Mouse (Mus musculus) embryo, embryonic 11 days (tissue): Measurements from ENCODE around the gene Fam208b.
"Not testable (repeated sequence)": the region's sequence is repeated elsewhere in the genome, so short reads cannot be mapped to it uniquely, and the experiment has no call there.

Experiments
- DNase-seq: peaks from one replicate; pipeline ENCODE4 v3.0.0-alpha.2; 2015

Gene Fam208b

DNA sequence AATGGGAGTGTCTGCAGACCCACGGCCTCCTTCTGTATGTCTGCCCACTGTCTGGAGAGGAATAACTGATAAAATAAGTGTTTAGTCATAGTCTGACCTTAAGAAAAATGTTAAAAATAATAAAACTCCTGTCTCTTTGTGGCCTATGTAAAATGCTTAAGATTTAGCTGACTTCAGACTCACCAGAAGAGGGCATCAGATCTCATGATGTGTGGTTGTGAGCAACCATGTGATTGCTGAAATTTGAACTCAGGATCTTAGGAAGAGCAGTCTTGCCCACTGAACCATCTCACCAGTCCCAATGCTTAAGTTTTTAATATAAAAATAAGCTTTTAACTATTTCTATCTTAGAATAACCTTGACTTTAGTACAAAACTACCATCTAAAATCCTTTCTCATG, 47.8 kb downstream of the Fam208b start:
- no peak for DNase-seq

DNA sequence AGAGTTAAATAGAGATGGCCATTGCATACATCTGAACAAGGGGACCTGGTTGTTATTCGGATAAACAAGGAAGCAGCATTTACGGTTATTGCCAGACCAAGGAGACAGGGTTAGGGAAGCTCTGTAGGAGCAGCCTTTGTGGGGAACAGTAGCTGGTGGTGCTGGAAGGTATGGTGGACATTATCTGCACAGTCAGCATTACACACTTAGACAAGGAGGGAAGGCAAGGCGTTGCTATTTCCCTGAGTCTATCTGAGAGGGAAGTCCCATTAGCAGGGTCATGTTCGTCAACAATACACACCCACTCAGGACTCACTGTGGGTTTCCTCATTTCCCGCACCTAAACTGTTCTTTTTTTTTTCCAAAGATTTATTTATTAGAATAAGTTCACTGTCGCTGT, 63.1 kb downstream of the Fam208b start:
- DNase-seq, result no peak

DNA sequence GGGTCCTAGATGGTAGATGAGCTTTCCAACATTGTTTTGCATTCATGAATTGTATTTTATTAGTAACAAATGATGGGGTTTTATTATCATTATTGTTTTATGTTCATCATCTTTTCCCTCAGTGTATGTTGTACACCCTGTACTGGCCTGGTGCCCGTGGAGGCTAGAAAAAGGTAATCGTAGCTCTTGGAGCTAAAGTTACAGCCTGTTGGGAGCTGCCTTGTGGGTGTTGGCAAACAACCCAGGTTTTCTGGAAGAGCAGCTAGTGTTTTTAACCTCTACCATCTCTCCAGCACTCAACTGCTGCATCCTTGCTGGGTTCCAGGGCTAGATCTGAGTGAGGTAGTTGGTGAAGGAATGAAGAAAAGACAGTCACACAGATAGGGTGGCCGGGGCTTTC, 63.5 kb downstream of the Fam208b start:
- no peak for DNase-seq

DNA sequence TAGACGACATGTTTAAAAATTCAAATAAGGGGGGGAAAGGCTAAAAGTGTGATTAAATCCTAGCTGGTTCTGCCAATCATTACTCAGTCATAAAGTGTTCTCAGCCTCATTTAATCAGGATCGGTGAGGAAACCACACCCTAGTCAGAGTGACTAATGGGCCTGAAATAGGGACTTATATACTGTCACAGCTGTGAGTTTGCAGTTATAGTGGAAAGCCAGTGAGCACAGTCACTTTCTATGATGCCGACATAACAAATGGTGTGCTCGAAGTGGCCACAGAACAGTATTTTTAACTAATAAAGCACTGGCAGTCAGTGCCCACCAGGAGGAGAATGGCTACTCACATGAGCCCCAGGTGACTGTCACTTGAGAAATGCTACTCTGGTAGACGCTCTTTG, 66.0 kb downstream of the Fam208b start:
- no peak for DNase-seq

DNA sequence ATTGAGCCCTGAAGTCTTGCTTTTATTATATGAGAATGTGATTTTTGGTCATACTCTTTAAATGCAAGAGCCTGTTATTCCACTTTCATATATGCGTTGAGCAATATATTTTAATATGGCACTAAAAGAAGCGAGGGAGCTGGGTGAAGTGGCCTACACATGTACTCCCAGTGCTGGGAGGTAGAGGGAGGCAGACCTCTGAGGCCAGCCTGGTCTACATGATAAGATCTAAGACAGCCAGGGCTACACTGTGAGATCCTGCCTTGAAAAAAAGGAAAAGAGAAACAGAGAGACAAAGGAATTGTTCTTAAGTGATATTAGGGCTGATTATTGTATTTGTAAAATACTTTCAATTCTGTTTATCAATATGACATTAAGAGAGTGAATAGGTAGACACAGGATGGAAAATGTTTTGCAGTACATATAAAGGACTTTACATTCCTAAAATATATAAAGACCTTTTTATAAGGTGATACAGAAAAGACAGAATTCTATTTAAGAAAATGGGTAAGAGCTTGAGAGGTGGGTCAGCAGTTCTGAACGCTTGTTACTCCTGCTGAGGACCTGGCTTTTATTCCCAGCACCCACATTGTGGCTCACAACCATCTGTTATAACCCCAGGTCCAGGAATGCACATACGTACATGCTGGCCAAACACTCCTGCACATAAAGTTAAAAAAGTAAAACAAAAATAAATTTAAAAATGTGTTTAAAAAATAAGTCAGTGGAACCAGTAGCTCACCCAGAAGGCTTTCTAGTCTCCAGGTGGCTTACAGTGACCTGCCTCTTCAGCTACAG, 66.6 kb downstream of the Fam208b start:
- DNase-seq, result no peak

DNA sequence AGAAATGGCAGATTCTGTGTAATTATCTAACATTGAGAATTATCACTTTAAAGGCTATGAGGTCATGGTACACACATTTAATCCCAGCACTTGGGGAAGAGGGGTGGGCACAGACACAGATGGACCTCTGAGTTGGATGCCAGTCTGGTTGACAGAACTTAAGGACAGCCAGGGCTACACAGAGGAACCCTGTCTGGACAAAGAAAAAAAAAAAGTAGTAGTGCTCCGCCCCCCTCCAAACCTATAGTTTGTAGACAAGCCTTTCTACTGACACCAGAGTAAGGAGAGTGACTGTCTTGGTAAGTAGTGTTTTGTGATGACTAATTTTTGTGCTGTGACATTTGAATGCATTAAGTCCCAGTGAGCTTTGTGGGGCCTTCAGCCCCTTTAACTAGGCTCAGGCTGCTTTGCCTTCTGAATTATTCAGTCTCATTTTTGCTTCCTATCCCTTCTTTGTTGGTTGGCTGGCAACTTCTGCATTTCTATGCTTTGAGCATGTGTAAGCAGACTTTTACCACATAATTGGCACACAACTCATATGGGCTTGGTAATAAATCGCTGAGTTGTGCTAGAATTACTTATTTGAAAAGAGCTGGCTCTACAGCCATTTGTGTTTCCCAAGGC, 69.6 kb downstream of the Fam208b start:
- DNase-seq, result peak; percentile 7

DNA sequence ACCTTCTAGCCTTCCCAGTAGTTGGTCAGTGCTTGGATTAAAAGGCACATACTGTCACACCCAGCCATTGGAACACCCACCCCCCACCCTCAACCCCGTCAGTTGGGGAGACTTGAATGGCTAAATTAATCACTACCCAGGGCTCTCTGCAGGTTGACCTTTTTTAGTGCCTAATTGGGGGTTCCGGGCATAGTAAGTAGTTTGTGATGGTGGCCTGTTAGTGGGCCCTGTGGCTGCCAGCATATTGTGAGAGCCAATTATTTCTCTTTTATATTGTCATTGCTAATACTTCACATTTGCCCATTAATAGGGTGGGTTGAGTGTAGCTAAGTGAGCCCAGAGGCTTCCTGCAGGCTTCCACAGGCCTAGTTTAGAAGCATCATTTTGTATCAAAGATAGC, 70.7 kb downstream of the Fam208b start:
- DNase-seq, result no peak

DNA sequence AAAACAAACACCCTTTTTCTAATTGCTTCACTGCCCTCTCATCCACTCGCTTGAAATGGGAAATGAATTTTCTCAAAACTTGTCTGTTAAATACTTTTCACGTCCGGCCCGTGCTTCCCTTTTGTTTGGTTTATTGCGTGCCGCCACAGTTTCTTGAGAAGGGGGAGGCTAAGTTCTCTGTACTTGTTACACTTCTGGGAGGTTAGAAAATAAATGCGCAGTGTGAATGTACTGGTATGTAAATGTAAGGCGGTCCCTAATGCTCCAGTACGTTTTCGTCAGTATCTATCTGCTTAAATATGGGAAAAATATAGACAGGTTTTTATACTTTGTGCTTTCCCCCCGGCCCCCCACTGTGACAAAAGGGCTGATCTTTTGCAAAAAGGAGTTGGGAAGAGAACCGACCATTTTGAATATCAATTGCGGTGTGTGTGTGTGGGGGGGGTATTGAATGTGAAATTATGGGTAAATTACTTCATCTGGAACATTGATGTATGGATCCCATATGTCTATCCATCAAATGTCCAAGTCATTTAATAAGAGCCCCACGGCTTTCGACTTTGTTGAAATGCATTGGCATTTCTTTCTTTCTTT, 71.8 kb downstream of the Fam208b start:
- peak; percentile 28 for DNase-seq

DNA sequence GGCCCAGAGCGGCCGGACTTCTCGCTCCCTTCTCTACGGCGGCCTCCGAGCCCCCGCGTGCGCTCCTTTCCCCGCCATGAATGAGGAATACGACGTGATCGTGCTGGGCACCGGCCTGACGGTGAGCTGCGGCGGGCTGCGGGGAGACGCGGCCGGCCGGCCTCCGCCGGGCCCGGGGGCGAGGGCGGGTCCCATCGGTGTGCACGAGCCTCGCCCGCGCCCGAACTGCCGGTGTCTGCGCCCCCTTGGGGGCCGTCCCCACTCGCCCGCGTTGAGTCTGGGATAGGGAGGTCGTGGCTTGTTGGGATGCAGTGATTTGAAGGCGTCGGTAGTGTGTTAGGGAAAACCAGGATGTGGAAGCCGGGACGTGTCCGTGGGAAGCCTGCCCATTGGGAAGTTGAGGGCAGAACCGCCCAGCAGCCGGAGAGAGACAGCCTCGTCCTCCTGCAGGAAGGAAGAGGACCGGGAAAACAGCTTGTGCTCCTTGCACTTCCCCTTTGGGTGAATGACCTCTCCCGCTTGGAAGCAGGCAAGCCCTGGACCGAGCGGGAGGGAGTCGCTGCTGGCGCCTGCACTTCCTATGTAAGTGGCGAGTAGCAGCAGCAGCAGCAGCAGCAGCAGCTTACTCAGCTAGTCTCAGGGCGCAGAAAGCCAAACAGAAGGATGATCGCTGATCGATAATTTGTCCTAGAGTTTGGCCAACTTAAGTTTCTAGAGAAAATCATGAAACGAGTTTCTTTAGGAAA, 72.5 kb downstream of the Fam208b start:
- peak; percentile 79 for DNase-seq

DNA sequence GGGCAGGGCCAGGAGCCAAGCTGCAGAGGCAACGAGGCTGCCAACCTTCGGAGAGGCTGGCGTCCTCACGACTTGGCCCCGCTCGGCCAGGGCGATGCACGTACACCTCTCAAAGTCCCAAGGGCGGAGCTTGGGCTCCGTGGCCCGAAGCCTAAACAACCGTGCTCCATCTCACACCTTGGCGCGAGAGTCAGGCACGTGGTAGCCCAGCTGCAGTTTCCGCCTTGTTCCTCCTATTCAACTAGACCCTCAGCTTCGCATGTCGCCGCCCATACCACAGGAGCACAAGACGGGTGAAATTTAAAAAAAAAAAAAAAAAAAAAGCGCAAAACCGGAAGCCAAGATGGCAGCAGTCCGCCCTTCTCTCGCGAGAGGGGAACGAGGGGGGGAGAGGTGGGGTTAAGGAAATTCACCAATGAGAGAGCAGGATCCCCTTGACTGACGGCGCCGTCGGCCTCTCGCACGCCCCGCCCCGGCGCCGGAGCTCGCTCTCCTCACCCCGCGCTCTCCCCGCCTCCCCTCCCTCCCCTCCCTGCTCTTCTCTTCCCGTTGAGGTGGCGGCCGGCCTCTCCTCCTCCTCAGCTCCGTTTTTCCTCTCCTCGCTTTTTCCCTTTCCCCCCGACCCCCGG, 73.2 kb downstream of the Fam208b start, which contains the start of gene Gdi2:
Gene Gdi2 (plus strand): TSS at position 470 of the 629 bp plus-strand sequence.
- peak; percentile 97 for DNase-seq

DNA sequence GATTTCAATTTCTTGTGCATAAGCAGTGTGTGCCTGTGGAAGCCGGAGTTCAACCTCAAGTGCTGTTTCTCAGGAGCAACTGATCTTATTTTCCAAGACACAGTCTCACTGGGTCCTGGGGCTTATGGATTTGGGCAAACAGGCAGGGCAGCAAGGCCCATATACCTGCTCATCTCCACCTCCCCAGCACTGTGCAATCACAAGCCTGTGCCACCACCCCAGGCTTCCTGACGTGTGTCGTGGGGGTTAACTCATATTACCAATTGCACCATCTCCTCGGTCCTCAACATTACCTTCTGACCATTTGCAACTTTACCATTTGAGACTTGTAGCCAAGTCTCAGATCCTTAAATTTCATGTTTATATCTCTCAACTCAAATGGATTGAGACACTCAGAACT, 76.8 kb downstream of the Fam208b start:
- DNase-seq, result no peak

DNA sequence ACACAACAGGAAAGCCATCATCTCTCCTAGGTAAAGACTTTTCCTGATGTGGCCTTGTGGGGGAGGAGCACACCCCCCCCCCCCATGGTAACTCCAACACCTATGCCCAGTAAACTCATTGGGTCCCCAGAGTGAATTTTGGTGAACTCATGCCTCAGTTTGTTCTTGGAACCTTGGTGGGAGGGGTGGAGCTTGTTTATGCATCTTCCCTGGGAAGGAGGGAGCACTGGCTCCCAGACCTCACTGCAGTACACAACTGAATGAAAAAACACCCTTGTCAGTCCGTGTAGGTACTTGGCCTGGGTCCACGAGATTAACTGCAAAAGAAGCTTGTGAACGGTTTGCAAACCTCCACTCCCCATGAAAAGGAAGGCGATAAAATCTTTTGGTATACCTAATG, 78.5 kb downstream of the Fam208b start:
- DNase-seq, result no peak

DNA sequence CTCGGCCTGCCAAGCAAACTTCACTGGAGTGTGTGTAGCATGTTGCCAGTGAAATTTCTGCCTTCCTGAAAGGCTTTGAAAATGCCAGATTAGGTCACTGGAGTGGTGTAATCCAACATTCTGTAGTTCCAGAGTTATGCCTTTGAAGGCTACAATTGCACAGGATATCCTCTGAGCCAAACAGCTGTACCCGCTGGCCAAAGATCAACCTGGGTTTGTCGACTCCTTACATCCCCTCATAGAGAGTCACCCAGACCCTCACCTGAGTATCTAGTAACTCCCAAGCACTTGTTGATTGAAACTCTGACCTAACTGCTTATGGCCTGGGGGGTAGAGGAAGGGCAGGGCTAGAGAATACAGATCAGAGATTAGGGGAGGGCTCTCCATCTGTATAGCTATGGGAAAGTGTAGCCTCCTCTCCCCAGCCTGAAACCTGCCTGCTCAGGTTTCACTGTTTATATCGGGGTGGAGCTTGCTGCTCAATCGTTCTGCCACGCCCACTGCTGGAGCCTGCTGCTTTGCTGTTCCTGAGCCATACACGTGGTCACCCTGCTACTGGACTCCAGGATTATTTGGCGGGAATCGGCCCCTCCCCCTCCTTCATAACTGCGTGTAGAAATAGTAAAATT, 79.1 kb downstream of the Fam208b start:
- DNase-seq, result no peak

DNA sequence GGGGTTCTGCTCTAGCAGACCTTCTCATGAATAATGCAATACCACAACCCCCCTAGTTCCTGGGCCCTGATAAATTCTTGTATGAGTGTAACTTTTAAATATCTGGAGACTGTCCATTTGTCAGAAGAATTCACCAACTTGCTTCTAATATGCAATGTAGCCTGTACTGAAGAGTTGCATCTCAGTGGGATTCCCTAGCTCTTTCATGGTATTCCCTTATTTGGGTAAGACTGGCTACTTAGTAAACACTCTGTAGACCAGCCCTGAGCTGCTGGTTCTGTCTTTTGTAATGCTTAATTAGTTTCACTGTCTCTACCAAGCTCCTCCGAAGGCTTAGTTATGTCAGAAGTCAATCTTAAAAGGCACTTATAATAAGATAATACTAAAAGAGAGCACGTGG, 79.7 kb downstream of the Fam208b start:
- DNase-seq, result not testable (repeated sequence)

DNA sequence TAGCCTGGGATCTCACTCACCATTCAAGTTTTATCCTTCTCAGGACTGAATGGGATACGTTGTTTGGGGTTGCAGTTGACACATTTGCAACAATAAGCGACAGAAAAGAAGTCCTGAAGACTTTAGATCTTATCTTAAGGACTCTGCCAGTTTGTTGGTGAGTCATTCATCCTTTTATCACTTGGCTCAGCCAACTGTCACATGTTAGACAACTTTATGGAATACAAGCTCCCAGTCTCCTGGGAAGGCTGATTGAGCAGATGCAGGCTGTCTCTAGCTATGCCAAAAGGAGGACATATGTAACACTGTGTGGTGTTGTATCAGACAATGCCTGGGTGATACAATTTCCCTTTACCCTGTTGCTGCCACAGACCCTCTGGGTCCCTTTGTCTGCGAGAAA, 80.5 kb downstream of the Fam208b start:
- DNase-seq, result no peak

DNA sequence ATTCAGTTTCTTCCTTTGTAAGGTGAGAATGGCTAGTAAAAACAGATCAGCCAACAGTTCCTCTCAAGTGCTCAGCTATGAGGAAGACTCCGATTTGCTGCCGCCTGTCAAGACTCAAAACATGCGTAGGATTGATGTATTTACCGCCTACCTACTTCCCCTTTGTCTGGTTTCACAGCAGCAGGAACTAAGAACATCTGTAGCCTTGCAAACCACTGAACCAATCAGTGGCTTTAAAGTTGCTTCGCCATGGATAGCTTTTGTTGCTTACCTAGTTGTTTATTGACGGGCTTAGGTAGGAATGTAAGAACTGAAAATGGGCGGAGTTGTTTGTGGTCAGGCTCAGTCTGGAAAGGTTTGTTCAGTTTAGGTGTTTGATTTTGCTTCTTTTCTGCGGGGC, 84.6 kb downstream of the Fam208b start:
- DNase-seq, result no peak

DNA sequence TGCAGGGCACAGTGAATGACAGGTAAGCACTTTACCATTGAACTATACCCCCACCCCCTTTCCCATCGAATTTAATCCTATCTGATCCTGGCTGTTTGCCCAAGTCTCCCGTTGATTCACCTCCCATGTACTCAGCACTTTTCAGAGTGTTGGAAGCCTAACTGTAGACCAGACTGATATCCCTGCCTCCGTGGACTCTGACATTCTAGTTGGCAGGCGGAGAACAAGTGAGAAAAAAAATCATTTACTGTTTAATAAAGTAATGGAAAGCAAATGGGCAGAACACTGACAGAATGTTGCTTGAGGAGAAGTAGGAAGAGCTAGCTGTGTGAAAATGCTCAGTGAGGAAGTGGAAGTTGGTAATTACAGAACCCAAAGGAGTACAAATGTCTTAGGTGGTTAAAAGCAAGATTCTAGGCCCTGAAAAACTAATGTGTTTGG, 85.3 kb downstream of the Fam208b start:
- no peak for DNase-seq

DNA sequence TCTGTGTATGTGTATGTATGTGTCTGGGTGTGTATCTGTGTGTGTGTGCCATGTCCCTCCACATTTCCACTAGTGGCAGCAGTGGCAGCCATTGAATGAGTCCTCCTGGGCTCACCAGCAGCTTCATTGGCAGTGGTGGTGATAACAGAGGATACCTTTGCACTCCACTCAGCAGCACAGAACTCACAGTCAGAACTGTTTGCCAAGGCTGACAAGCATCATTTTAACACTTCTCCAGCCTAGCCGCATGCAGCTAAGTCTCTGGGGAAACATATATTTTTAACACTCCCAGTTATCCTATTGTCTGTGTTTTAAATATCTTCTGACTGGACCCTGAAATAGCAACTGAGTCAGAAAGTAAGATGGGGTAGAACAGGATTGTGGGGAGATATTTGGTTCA, 87.0 kb downstream of the Fam208b start:
- DNase-seq, result no peak

DNA sequence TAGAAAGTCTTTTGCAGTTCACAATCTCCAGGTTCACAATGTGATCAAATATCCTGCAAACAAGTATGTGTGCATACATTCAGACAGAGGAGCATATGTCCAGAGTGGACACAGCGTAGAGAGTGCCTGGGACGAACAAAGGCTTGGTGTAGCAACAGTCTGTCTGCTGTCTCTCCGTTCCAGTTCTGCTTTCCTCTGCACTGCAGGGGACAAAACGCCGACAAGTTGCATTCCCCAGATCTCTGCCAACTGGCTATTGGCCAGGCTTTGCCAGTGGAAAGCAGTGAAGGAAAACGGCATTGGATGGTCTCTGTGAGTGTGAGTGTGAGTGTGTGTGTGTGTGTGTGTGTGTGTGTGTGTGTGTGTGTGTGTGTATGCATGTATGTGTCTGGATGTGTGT, 87.4 kb downstream of the Fam208b start:
- DNase-seq, result no peak

DNA sequence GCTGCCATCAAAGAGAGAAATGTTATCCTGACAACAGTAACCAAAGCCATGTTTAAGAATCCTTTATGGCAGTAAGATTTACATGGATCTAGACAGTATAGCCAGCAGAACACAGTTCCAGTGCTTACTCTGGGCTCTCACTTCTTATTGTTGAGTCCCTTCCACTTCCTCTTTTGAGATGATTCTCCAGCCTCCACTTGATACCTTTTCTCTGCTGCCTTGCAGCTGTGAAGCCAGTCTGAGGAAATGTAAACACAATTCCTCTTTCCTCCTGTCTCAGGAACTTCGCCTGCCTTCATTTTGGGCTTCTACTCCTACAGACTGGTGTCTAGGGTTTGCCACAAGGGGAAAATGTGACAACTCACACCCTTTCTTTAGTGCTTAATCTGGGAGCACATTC, 90.9 kb downstream of the Fam208b start:
- not testable (repeated sequence) for DNase-seq

DNA sequence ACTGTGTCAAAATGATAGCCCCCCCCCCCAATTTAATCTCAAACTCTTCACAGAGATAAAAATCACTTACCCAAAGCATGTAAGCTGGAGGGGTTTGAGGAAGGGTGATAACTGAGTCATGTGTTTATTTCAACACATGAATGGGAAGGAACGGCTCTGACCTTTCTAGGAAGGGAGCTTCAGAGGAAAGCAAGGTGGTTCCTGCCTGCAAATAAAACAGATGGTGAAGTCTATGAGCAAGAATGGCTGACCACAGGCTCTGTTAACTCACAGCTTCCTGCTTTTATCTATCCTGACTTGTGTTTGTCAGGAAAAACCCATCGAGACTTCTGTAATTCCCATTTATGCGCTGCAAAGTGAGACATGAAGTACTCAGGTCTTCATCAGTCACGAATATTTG, 91.6 kb downstream of the Fam208b start:
- DNase-seq, result not testable (repeated sequence)
